Mouse (Mus musculus): ENCODE measurements around the gene Fndc5. TPM values are rescaled to one million over a fixed set of nuclear protein-coding genes. Genes with fewer than 3 reads are reported as not detected.

Gene Fndc5
- total RNA-seq, 2 experiments from 2014 or later, result 0.07 TPM; not detected in 1

- no peak for ATAC-seq (ENCODE audit: poor library complexity, severe bottlenecking)
Measured at GRCm38 (mm10) chr4:129122107-129122506, 14.7 kb upstream of the Fndc5 start.

GRCm38 (mm10) chr4:129122719-129123118 lies 14.1 kb upstream of the Fndc5 start:
- no peak for ATAC-seq (ENCODE audit: poor library complexity, severe bottlenecking)

GRCm38 (mm10) chr4:129124652-129125146 lies 12.1 kb upstream of the Fndc5 start:
- no peak for ATAC-seq (ENCODE audit: poor library complexity, severe bottlenecking)

GRCm38 (mm10) chr4:129125736-129126451 lies 10.9 kb upstream of the Fndc5 start:
- no peak for ATAC-seq (ENCODE audit: poor library complexity, severe bottlenecking)

- ATAC-seq (ENCODE audit: poor library complexity, severe bottlenecking), result no peak
Measured at GRCm38 (mm10) chr4:129128582-129129338, 8.0 kb upstream of the Fndc5 start.

GRCm38 (mm10) chr4:129129387-129129786 lies 7.4 kb upstream of the Fndc5 start:
- ATAC-seq (ENCODE audit: poor library complexity, severe bottlenecking), result no peak

GRCm38 (mm10) chr4:129130149-129130548 lies 6.7 kb upstream of the Fndc5 start:
- ATAC-seq (ENCODE audit: poor library complexity, severe bottlenecking), result peak; percentile 67

GRCm38 (mm10) chr4:129130755-129131303 lies 6.0 kb upstream of the Fndc5 start:
- no peak for ATAC-seq (ENCODE audit: poor library complexity, severe bottlenecking)

GRCm38 (mm10) chr4:129134799-129135585 lies 1.8 kb upstream of the Fndc5 start:
- peak; percentile 67 for ATAC-seq (ENCODE audit: poor library complexity, severe bottlenecking)

GRCm38 (mm10) chr4:129135637-129136036 lies 1.2 kb upstream of the Fndc5 start:
- no peak for ATAC-seq (ENCODE audit: poor library complexity, severe bottlenecking)

GRCm38 (mm10) chr4:129136189-129136578 lies 615 bp upstream of the Fndc5 start:
- no peak for ATAC-seq (ENCODE audit: poor library complexity, severe bottlenecking)

GRCm38 (mm10) chr4:129137392-129138321 lies 858 bp downstream of the Fndc5 start:
- no peak for ATAC-seq (ENCODE audit: poor library complexity, severe bottlenecking)

GRCm38 (mm10) chr4:129139642-129140041 lies 2.8 kb downstream of the Fndc5 start:
- ATAC-seq (ENCODE audit: poor library complexity, severe bottlenecking), result no peak

GRCm38 (mm10) chr4:129140808-129141207 lies 4.0 kb downstream of the Fndc5 start:
- ATAC-seq (ENCODE audit: poor library complexity, severe bottlenecking), result peak; percentile 43; the same call in 1 of the 2 replicates

GRCm38 (mm10) chr4:129141560-129142438 lies 5.0 kb downstream of the Fndc5 start:
- no peak for ATAC-seq (ENCODE audit: poor library complexity, severe bottlenecking)

- ATAC-seq (ENCODE audit: poor library complexity, severe bottlenecking), result peak; percentile 80
Measured at GRCm38 (mm10) chr4:129142439-129143045, 5.7 kb downstream of the Fndc5 start.

GRCm38 (mm10) chr4:129143509-129143908 lies 6.7 kb downstream of the Fndc5 start:
- no peak for ATAC-seq (ENCODE audit: poor library complexity, severe bottlenecking)
